Mouse (Mus musculus): ENCODE results near the gene Ddx39b.

- TF ChIP-seq POLR2A (IDR thresholded peaks at IDR 0.05; ENCODE audit: insufficient read depth, low read depth, low read length) (no peak), CTCF (IDR thresholded peaks at IDR 0.05; ENCODE audit: insufficient read depth, low read depth, low read length) (no peak)
These were observed 8.9 kb upstream of the Ddx39b start for GRCm38 (mm10) chr17:35232659-35233058.
